Mouse (Mus musculus) colon, adult 2 months (tissue): ENCODE measurements around the gene Agtr1b. TPM values are rescaled to one million over a fixed set of nuclear protein-coding genes. Genes with fewer than 3 reads are reported as not detected.

Experiments used
- polyA plus RNA-seq: library from polyadenylated mRNA; depleted of rRNA; stranded (reverse); fragments of >200 nt; gene quantifications from 2 replicates; pipeline ENCODE4 v1.2.3, GENCODE M21; 2012; rRNA removed

Agtr1b gene
- 0.28 and 0.36 TPM in 2 replicates for polyA plus RNA-seq

GRCm38 (mm10) chr3:20366558-20367522 lies at the start of gene Agtr1b:
TSS of gene Agtr1b (minus strand) at chr3:20367177.

GRCm38 (mm10) chr3:20275633-20276032 lies 91.3 kb downstream of the Agtr1b start, which contains the start of gene Cpb1:
TSS of gene Cpb1 (minus strand) at chr3:20275733.

Other genes with a start within 250 kb of the Agtr1b start
- gene Gyg, start 211.9 kb downstream of the Agtr1b start, polyA plus RNA-seq, result 13.4 and 13.9 TPM in 2 replicates
- gene Cpa3, start 125.0 kb downstream of the Agtr1b start, polyA plus RNA-seq, result not detected in 2 replicates
- 0.15 and 124 TPM in 2 replicates for gene Cpb1, start 91.4 kb downstream of the Agtr1b start, polyA plus RNA-seq